Mouse (Mus musculus) midbrain, embryonic 14.5 days (tissue): ENCODE measurements around the gene Spin1. TPM values are rescaled to one million over a fixed set of nuclear protein-coding genes. Genes with fewer than 3 reads are reported as not detected.

ENCODE experiments used
- ATAC-seq: fragments of 200-750 bp; cut with Nextera tagmentation; 2 replicates; pipeline ENCODE4 v1.8.0; 2017; ENCODE audit warnings: moderate number of reproducible peaks, moderate library complexity; ENCODE audit not compliant: low FRiP score, low TSS enrichment
- DNase-seq: peaks from one replicate; pipeline ENCODE4 v3.0.0-alpha.2; 2015
- H3K27ac ChIP-seq: fragments of 300-500 bp; sonication (generic); replicated peaks from 2 replicates; pipeline ENCODE4 v1.5.1; 2014; ENCODE audit warnings: mild to moderate bottlenecking, low read depth, low read length, moderate library complexity
- H3K27me3 ChIP-seq: fragments of 300-500 bp; sonication (generic); 2 replicates; pipeline ENCODE4 v1.6.1; 2014; ENCODE audit warnings: low read length, control low read depth, mixed read lengths; ENCODE audit not compliant: control insufficient read depth, insufficient read depth
- H3K36me3 ChIP-seq: fragments of 300-500 bp; sonication (generic); 2 replicates; pipeline ENCODE4 v1.6.1; 2014; ENCODE audit warnings: low read length, control low read depth; ENCODE audit not compliant: control insufficient read depth, insufficient read depth
- H3K4me1 ChIP-seq: fragments of 300-500 bp; sonication (generic); 2 replicates; pipeline ENCODE4 v1.6.1; 2014; ENCODE audit warnings: mild to moderate bottlenecking, antibody characterized with exemption, low read length, control low read depth; ENCODE audit not compliant: control insufficient read depth, insufficient read depth
- H3K4me2 ChIP-seq: fragments of 300-500 bp; sonication (generic); 2 replicates; pipeline ENCODE4 v1.6.1; 2014; ENCODE audit warnings: mild to moderate bottlenecking, low read length, moderate library complexity
- H3K4me3 ChIP-seq: fragments of 300-500 bp; sonication (generic); replicated peaks from 2 replicates; pipeline ENCODE4 v1.5.1; 2014; ENCODE audit warnings: low read depth, low read length
- H3K9ac ChIP-seq: fragments of 300-500 bp; sonication (generic); replicated peaks from 2 replicates; pipeline ENCODE4 v1.6.1; 2014; ENCODE audit warnings: mild to moderate bottlenecking, low read length, moderate library complexity
- H3K9me3 ChIP-seq: fragments of 300-500 bp; sonication (generic); 2 replicates; pipeline ENCODE4 v1.6.1; 2016; ENCODE audit warnings: low read length, control low read depth, mixed read lengths; ENCODE audit not compliant: control insufficient read depth
- WGBS: fragments of 180-500 bp; shearing (Covaris S2); extraction: QIAGEN DNeasy Blood & Tissue Kit; methylation state at CpG from one replicate; pipeline ENCODE4 v1.1.7; 2014; 5-methylcytosine and 5-hydroxymethylcytosine counted together
- polyA plus RNA-seq: library from polyadenylated mRNA; unstranded; fragments of >200 nt; fragmentation: Nextera tagmentation; extraction: Ambion mirVana; gene quantifications from 2 replicates; pipeline ENCODE4 v1.2.1, GENCODE M21; 2014

The Spin1 gene
- polyA plus RNA-seq, 1 experiment from 2014 or later: 202 TPM

DNA sequence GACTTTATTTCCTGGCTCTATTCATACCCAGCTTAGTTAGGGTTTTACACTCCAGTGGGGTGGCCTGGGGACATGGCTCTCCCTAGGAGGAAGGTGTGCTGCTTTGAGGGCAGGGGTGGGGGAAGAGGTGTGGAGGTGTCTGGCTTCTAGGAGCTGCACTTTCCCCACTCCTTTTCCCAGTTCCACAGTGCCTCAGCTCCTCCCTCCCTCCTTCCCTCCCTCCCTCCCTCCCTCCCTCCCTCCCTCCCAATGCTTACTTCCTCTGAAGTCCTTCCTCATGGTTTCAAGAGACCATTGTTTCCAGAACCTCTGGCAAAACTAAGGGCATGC is 37.0 kb downstream of the Spin1 start:
- H3K36me3 ChIP-seq: peaks cover 42% of the 10 kb centered on the region
- ATAC-seq (no peak), DNase-seq (no peak)
- H3K4me1 ChIP-seq: no peaks in the 10 kb centered on the region
- no peak overlapping the region for H3K4me3 ChIP-seq
- no peak overlapping the region for H3K4me2 ChIP-seq
- H3K9ac ChIP-seq: no peak overlapping the region
- H3K27me3 ChIP-seq: no peaks in the 10 kb centered on the region
- H3K9me3 ChIP-seq: no peaks in the 10 kb centered on the region
- H3K27ac ChIP-seq: no peak overlapping the region

DNA sequence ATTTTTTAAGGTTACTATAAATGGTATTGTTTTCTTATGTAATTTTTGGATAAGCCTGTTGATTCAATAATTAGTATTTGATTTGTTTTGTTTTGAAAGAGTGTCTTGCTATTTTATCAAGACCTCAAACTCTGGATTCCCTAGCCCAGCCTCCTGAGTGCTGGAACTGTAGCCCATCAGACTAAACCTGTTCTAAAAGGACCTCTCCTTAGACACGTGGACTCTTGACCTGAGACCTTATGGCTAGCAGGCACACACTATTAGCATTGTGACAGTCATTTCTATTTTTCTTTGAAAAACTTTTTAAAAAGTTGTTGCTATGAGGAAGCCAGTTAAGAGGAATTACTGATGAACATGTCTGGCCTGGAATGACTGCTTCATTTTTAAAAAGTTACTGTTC is 46.4 kb downstream of the Spin1 start:
- WGBS: 81% methylated on average over 1 of the region's 1 CpGs
- Histone ChIP-seq H3K36me3 (peaks cover 50% of the 10 kb centered on the region), H3K9me3 (no peaks in the 10 kb centered on the region), H3K4me1 (no peaks in the 10 kb centered on the region), H3K9ac (no peak overlapping the region), H3K27ac (no peak overlapping the region), H3K27me3 (no peaks in the 10 kb centered on the region), H3K4me2 (no peak overlapping the region), H3K4me3 (no peak overlapping the region)
- ATAC-seq (no peak), DNase-seq (no peak)

GRCm38 (mm10) chr13:51152966-51153669 is 52.4 kb downstream of the Spin1 start:
- Histone ChIP-seq H3K4me3 (no peak overlapping the region), H3K9ac (no peak overlapping the region), H3K27ac (no peak overlapping the region), H3K9me3 (no peaks in the 10 kb centered on the region), H3K27me3 (no peaks in the 10 kb centered on the region), H3K4me2 (no peak overlapping the region), H3K4me1 (no peaks in the 10 kb centered on the region), H3K36me3 (peaks cover 43% of the 10 kb centered on the region)
- DNase-seq: no peak
- 90% methylated on average over 4 of the region's 4 CpGs for WGBS
- no peak for ATAC-seq

DNA sequence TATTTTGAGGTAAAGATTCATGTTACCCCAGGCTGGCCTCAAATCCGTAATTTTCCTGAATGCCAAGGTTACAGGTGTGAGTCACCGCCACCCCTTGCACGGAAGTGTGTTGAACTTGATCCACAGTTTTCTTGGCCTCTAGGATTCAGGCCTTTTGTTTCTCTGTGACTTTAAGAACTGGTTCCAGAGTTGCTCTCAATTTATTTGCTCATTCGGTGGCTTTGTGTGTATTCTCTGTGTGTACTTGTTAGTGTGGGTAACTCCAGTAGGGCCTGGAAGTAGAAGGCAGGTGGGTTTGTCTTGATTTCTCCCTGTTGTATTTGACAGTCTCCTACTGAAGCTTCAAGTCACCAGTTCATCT is 53.0 kb downstream of the Spin1 start:
- DNase-seq: no peak
- 98% methylated on average over 4 of the region's 4 CpGs for WGBS
- H3K27me3 ChIP-seq: no peaks in the 10 kb centered on the region
- H3K4me1 ChIP-seq: no peaks in the 10 kb centered on the region
- no peaks in the 10 kb centered on the region for H3K9me3 ChIP-seq
- ATAC-seq: no peak
- H3K36me3 ChIP-seq: peaks cover 40% of the 10 kb centered on the region
- no peak overlapping the region for H3K4me3 ChIP-seq
- no peak overlapping the region for H3K4me2 ChIP-seq
- H3K9ac ChIP-seq: no peak overlapping the region
- no peak overlapping the region for H3K27ac ChIP-seq

- no peak overlapping the region for H3K4me3 ChIP-seq
- 91% methylated on average over 15 of the region's 15 CpGs for WGBS
- no peaks in the 10 kb centered on the region for H3K4me1 ChIP-seq
- peaks cover 27% of the 10 kb centered on the region for H3K36me3 ChIP-seq
- no peak overlapping the region for H3K9ac ChIP-seq
- ATAC-seq: no peak
- H3K27ac ChIP-seq: no peak overlapping the region
- no peak overlapping the region for H3K4me2 ChIP-seq
- no peak for DNase-seq
- H3K27me3 ChIP-seq: no peaks in the 10 kb centered on the region
- no peaks in the 10 kb centered on the region for H3K9me3 ChIP-seq
Observed at GRCm38 (mm10) chr13:51155178-51156013, 54.7 kb downstream of the Spin1 start.

DNA sequence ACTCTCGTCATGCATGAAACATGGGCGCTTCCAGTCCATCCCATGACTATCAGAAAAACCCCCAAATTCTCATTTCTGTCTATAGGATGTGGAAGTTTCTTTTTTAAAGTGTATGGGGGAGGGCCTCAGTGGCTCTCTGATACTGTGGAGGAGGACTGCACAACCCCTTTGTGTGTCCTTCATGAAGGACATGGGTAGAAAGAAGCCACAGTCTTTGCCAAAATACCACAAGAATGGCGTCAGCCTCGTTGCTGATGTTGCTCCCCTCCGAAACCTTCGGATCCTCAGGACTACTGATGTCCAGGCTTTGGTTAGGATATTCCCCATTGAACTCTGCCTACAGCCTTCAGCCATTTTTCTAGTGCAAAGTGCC is 55.3 kb downstream of the Spin1 start:
- H3K27ac ChIP-seq: no peak overlapping the region
- no peak overlapping the region for H3K9ac ChIP-seq
- H3K27me3 ChIP-seq: no peaks in the 10 kb centered on the region
- DNase-seq (no peak), ATAC-seq (no peak)
- H3K9me3 ChIP-seq: no peaks in the 10 kb centered on the region
- H3K4me3 ChIP-seq: no peak overlapping the region
- 95% methylated on average over 6 of the region's 6 CpGs for WGBS
- H3K4me2 ChIP-seq: no peak overlapping the region
- peaks cover 24% of the 10 kb centered on the region for H3K36me3 ChIP-seq
- no peaks in the 10 kb centered on the region for H3K4me1 ChIP-seq

GRCm38 (mm10) chr13:51157291-51157690 is 56.6 kb downstream of the Spin1 start:
- Histone ChIP-seq H3K9ac (no peak overlapping the region), H3K4me2 (no peak overlapping the region), H3K4me1 (no peaks in the 10 kb centered on the region), H3K27me3 (no peaks in the 10 kb centered on the region), H3K4me3 (no peak overlapping the region), H3K36me3 (peaks cover 24% of the 10 kb centered on the region), H3K27ac (no peak overlapping the region), H3K9me3 (no peaks in the 10 kb centered on the region)
- 95% methylated on average over 3 of the region's 3 CpGs for WGBS
- ATAC-seq: no peak
- DNase-seq: no peak

DNA sequence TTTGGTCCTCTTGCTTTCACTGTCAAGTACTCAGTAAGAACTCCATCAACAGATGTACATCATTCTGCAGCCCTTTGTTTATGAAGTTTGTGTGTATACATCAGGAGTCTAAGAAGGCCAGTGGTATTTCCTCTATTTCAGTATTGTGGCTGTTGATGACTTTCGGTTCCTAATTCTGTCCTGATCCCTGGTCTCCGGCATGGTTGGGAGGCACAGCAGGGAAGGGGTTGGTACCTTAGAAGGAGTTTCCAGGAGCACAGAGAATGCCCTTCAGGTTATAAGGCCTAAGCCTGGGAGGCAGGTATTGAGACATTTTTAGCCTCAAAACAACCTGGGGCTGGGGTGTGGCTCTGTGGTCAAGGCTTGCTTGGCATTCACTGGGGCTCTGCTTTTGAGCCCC is 61.0 kb downstream of the Spin1 start:
- ATAC-seq (no peak), DNase-seq (no peak)
- H3K4me2 ChIP-seq: no peak overlapping the region
- no peak overlapping the region for H3K9ac ChIP-seq
- H3K36me3 ChIP-seq: no peaks in the 10 kb centered on the region
- no peak overlapping the region for H3K4me3 ChIP-seq
- no peak overlapping the region for H3K27ac ChIP-seq
- WGBS: 84% methylated on average over 2 of the region's 2 CpGs
- no peaks in the 10 kb centered on the region for H3K4me1 ChIP-seq
- no peaks in the 10 kb centered on the region for H3K9me3 ChIP-seq
- H3K27me3 ChIP-seq: no peaks in the 10 kb centered on the region

GRCm38 (mm10) chr13:51162246-51162645 is 61.6 kb downstream of the Spin1 start:
- Histone ChIP-seq H3K36me3 (no peaks in the 10 kb centered on the region), H3K4me2 (no peak overlapping the region), H3K4me3 (no peak overlapping the region), H3K9me3 (no peaks in the 10 kb centered on the region), H3K9ac (no peak overlapping the region), H3K27me3 (no peaks in the 10 kb centered on the region), H3K4me1 (no peaks in the 10 kb centered on the region), H3K27ac (no peak overlapping the region)
- no peak for DNase-seq
- WGBS: 87% methylated on average over 6 of the region's 6 CpGs
- no peak for ATAC-seq
